Mouse (Mus musculus): ENCODE measurements around the gene 6330409D20Rik. TPM values are rescaled to one million over a fixed set of nuclear protein-coding genes. Genes with fewer than 3 reads are reported as not detected.

Gene 6330409D20Rik
- polyA plus RNA-seq, 1 experiment from 2014 or later = 0.38 TPM

DNA sequence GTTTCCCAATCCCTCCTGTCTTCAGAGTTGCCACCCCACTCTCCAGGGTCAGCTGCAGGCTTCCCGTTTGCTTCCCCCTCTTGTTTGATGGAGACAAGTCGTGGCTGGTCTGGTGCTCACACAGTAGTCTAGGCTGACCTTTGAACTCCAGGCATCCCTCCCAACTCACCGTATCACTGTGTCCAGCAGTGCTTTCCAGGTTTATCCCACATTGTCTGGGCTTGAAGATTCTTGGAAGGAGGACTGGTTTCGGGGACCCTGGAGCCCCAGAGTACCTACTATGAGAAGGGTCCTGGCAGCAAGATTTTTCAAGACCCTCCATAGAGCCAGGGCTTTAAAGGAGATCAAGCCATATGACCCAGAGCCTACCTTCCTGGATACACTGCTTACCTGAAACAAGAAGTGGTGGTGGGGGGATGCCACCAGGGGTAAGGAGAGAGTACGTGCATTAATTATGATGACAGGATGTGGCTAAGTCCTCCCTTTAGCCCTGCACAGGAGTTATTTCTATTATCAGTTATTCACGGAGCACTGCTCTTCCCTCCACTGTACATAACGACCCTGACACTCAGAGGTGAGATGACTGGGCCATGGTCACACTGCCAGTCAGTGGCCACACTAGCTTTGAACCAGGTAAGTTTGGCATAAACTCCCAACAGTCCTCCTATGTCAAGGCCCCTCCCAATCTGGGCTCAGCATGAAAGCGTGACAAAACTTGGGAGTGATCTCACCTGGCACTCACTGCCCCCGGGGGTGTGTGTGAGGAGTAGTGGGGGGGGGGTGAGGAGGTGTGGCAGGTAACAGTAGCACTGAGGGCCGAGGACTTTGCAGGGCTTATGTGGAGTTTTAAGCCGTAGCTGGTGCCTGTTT lies 26.5 kb downstream of the 6330409D20Rik start:
- ATAC-seq (replicated peaks; ENCODE audit: low FRiP score, low TSS enrichment, low read depth) (no peak), DNase-seq (ENCODE audit: low spot score) (no peak)
- 47% methylated on average over 11 of the region's 11 CpGs for WGBS

GRCm38 (mm10) chr2:32712934-32713817 lies 27.6 kb downstream of the 6330409D20Rik start, which contains the start of gene Cdk9:
TSS of gene Cdk9 (minus strand) at chr2:32713076.
- peak; percentile 86 for ATAC-seq (replicated peaks; ENCODE audit: low FRiP score, low TSS enrichment, low read depth)
- H3K9me3 ChIP-seq (ENCODE audit: control insufficient read depth, low read length) = no peaks in the 10 kb centered on the region
- H3K4me1 ChIP-seq (replicated peaks; ENCODE audit: control insufficient read depth, insufficient read depth, low read length) = peaks cover 23% of the 10 kb centered on the region
- peak within 1 kb of the TSS; percentile 54 for H3K4me2 ChIP-seq (ENCODE audit: low read length)
- H3K36me3 ChIP-seq (ENCODE audit: control insufficient read depth, insufficient read depth, low read length) = peaks cover 30% of the 10 kb centered on the region
- H3K9ac ChIP-seq (ENCODE audit: low read length) = peak within 1 kb of the TSS; percentile 68
- H3K27ac ChIP-seq (ENCODE audit: low read depth) = peak within 1 kb of the TSS; percentile 94
- H3K4me3 ChIP-seq (ENCODE audit: low read depth, low read length) = peak within 1 kb of the TSS; percentile 92
- H3K27me3 ChIP-seq (replicated peaks; ENCODE audit: control insufficient read depth, insufficient read depth, low read length) = no peaks in the 10 kb centered on the region
- 0% methylated on average over 56 of the region's 79 CpGs for WGBS
- DNase-seq (ENCODE audit: low spot score) = peak; percentile 99

More for the DNA sequence above, 26.5 kb downstream of the 6330409D20Rik start:
- Histone ChIP-seq H3K27me3 (replicated peaks; ENCODE audit: control insufficient read depth, insufficient read depth, low read length) (no peaks in the 10 kb centered on the region), H3K9ac (ENCODE audit: low read length) (no peak overlapping the region), H3K4me2 (ENCODE audit: low read length) (peak overlapping the region; percentile 53; the same call in 1 of the 2 replicates), H3K4me3 (ENCODE audit: low read depth, low read length) (0 out of 2 replicates have a peak overlapping the region, but pooled peaks have one; percentile 92), H3K9me3 (ENCODE audit: control insufficient read depth, low read length) (no peaks in the 10 kb centered on the region), H3K36me3 (ENCODE audit: control insufficient read depth, insufficient read depth, low read length) (peaks cover 18% of the 10 kb centered on the region), H3K27ac (ENCODE audit: low read depth) (peak overlapping the region; percentile 94; the same call in 1 of the 2 replicates), H3K4me1 (replicated peaks; ENCODE audit: control insufficient read depth, insufficient read depth, low read length) (peaks cover 23% of the 10 kb centered on the region)

DNA sequence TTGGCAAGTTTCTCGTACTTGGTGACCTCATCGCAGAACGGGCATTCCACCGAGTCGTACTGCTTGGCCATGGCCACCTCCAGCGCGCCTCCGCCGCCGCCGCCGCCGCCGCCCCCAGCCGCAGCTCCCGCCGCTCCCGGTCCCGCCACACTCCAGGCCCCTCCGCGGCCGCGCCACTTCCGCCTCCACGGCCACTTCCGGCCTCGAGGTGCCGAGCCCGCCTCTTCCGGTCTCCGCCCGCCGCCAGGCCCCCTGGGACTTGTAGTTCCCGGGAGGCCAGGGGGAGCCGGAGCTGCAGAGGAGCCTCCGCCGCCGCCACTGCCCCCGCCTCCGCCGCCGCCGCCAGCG lies 28.3 kb downstream of the 6330409D20Rik start:
- H3K27me3 ChIP-seq (replicated peaks; ENCODE audit: control insufficient read depth, insufficient read depth, low read length) = no peaks in the 10 kb centered on the region
- under 1% methylated on average over 32 of the region's 44 CpGs for WGBS
- peaks cover 23% of the 10 kb centered on the region for H3K4me1 ChIP-seq (replicated peaks; ENCODE audit: control insufficient read depth, insufficient read depth, low read length)
- H3K4me3 ChIP-seq (ENCODE audit: low read depth, low read length) = peak overlapping the region; percentile 92
- peak overlapping the region; percentile 68 for H3K9ac ChIP-seq (ENCODE audit: low read length)
- no peaks in the 10 kb centered on the region for H3K9me3 ChIP-seq (ENCODE audit: control insufficient read depth, low read length)
- peak overlapping the region; percentile 94 for H3K27ac ChIP-seq (ENCODE audit: low read depth)
- ATAC-seq (replicated peaks; ENCODE audit: low FRiP score, low TSS enrichment, low read depth) = peak; percentile 87
- H3K4me2 ChIP-seq (ENCODE audit: low read length) = peak overlapping the region; percentile 54
- peaks cover 36% of the 10 kb centered on the region for H3K36me3 ChIP-seq (ENCODE audit: control insufficient read depth, insufficient read depth, low read length)
- peak; percentile 97 for DNase-seq (ENCODE audit: low spot score)

- H3K4me2 ChIP-seq (ENCODE audit: low read length) = peak overlapping the region; percentile 54
- H3K9me3 ChIP-seq (ENCODE audit: control insufficient read depth, low read length) = no peaks in the 10 kb centered on the region
- peak overlapping the region; percentile 68 for H3K9ac ChIP-seq (ENCODE audit: low read length)
- no peaks in the 10 kb centered on the region for H3K27me3 ChIP-seq (replicated peaks; ENCODE audit: control insufficient read depth, insufficient read depth, low read length)
- H3K36me3 ChIP-seq (ENCODE audit: control insufficient read depth, insufficient read depth, low read length) = peaks cover 41% of the 10 kb centered on the region
- peaks cover 23% of the 10 kb centered on the region for H3K4me1 ChIP-seq (replicated peaks; ENCODE audit: control insufficient read depth, insufficient read depth, low read length)
- peak overlapping the region; percentile 94 for H3K27ac ChIP-seq (ENCODE audit: low read depth)
- ATAC-seq (replicated peaks; ENCODE audit: low FRiP score, low TSS enrichment, low read depth) = peak; percentile 29
- peak overlapping the region; percentile 92 for H3K4me3 ChIP-seq (ENCODE audit: low read depth, low read length)
- WGBS = under 1% methylated on average over 41 of the region's 41 CpGs
- peak; percentile 79 for DNase-seq (ENCODE audit: low spot score)
Measured at GRCm38 (mm10) chr2:32712108-32712551, 28.7 kb downstream of the 6330409D20Rik start.

DNA sequence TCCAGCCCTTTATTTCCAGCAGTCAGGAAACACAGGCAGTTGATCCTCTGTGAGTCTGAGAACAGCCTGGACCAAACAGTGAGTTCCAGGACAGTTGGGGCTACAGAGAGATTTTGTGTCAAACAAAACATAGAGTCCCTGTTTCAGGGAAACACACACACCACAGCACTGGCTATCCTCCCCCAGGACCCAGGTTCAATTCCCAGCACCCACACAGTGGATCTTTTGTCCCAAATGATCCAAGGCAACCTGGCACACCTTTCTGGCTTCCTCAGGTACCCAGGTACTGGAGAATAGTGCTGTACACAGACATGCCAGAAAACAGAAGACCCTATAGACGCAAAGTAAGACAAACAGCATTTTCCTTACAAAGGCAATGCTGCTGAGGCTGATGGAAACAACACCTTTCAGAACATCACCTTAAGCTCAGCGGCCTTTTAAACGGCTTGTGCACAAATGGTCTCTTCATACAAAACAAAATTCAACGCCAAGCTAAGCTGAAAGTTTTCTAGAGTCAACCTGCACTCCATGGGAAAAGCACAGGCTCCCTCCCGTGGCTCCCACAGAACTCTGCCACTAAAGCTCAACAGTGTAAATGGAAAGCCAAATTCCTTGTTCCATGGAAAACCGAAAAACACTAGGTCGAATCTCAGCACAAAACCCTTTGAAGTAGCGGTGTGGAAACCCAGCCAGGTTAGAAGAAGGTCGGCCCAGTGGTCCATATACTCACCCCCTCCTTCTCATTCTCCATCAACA lies 29.3 kb downstream of the 6330409D20Rik start:
- peak overlapping the region; percentile 68 for H3K9ac ChIP-seq (ENCODE audit: low read length)
- no peak for DNase-seq (ENCODE audit: low spot score)

DNA sequence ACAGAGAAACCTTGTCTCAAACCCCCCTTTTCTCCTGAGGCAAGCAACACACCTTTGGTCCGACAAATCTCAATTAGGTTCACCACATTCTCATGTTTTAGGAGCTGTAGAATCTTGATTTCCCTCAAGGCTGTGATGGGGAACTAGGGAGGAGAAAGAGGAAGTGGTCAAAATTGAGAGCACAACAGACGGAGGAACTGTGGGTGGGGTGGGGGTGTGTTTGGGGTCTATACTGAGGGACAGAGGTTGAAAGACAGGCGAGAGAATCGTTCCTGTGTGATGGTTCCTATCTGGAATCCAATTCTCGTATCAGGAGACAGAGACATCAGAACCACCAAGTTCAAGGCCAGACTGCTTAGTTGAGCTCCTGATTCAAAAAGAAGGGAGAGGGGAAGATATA lies 30.4 kb downstream of the 6330409D20Rik start:
- Histone ChIP-seq H3K9ac (ENCODE audit: low read length) (no peak overlapping the region), H3K36me3 (ENCODE audit: control insufficient read depth, insufficient read depth, low read length) (peaks cover 58% of the 10 kb centered on the region), H3K4me3 (ENCODE audit: low read depth, low read length) (no peak overlapping the region), H3K9me3 (ENCODE audit: control insufficient read depth, low read length) (no peaks in the 10 kb centered on the region), H3K27ac (ENCODE audit: low read depth) (no peak overlapping the region), H3K4me1 (replicated peaks; ENCODE audit: control insufficient read depth, insufficient read depth, low read length) (peaks cover 23% of the 10 kb centered on the region), H3K27me3 (replicated peaks; ENCODE audit: control insufficient read depth, insufficient read depth, low read length) (no peaks in the 10 kb centered on the region), H3K4me2 (ENCODE audit: low read length) (no peak overlapping the region)
- ATAC-seq (replicated peaks; ENCODE audit: low FRiP score, low TSS enrichment, low read depth) = no peak
- 85% methylated on average over 5 of the region's 5 CpGs for WGBS
- no peak for DNase-seq (ENCODE audit: low spot score)

More for the DNA sequence above, 29.3 kb downstream of the 6330409D20Rik start:
- Histone ChIP-seq H3K36me3 (ENCODE audit: control insufficient read depth, insufficient read depth, low read length) (peaks cover 47% of the 10 kb centered on the region), H3K9me3 (ENCODE audit: control insufficient read depth, low read length) (no peaks in the 10 kb centered on the region), H3K4me2 (ENCODE audit: low read length) (peak overlapping the region; percentile 54), H3K4me1 (replicated peaks; ENCODE audit: control insufficient read depth, insufficient read depth, low read length) (peaks cover 23% of the 10 kb centered on the region), H3K4me3 (ENCODE audit: low read depth, low read length) (peak overlapping the region; percentile 92), H3K27me3 (replicated peaks; ENCODE audit: control insufficient read depth, insufficient read depth, low read length) (no peaks in the 10 kb centered on the region), H3K27ac (ENCODE audit: low read depth) (peak overlapping the region; percentile 94; the same call in 1 of the 2 replicates)
- no peak for ATAC-seq (replicated peaks; ENCODE audit: low FRiP score, low TSS enrichment, low read depth)
- WGBS = 24% methylated on average over 9 of the region's 9 CpGs

DNA sequence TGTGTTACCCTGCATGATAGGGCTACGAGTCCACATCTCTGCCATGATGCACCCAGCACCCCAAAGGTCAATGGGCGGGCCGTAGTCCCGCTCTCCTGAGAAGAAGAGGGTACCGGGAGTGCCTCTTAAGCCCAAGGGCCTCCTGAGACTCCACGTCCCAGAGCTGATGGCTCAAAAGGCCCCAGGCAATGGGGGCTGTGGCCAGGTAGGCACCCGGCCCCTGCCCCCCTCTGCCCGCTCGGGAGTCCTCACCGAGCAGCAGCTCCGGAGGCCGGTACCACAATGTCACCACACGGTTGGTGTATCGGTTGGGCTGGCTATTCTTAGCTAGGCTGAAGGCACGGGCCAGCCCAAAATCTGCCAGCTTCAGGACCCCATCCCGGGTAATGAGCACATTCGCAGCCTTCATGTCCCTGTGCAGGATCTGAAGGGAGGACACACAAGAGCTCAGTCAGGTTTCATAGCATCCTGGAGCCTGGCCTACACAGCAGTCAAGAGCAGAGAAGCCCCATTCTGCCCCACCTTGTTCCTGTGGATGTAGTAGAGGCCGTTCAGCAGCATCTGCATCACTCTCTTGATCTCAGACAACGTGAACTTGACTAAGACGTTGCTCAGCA lies 31.2 kb downstream of the 6330409D20Rik start:
- 93% methylated on average over 20 of the region's 20 CpGs for WGBS
- ATAC-seq (replicated peaks; ENCODE audit: low FRiP score, low TSS enrichment, low read depth) (no peak), DNase-seq (ENCODE audit: low spot score) (no peak)
- peaks cover 17% of the 10 kb centered on the region for H3K4me1 ChIP-seq (replicated peaks; ENCODE audit: control insufficient read depth, insufficient read depth, low read length)
- no peak overlapping the region for H3K27ac ChIP-seq (ENCODE audit: low read depth)
- no peaks in the 10 kb centered on the region for H3K9me3 ChIP-seq (ENCODE audit: control insufficient read depth, low read length)
- peaks cover 66% of the 10 kb centered on the region for H3K36me3 ChIP-seq (ENCODE audit: control insufficient read depth, insufficient read depth, low read length)
- no peak overlapping the region for H3K4me2 ChIP-seq (ENCODE audit: low read length)
- no peak overlapping the region for H3K9ac ChIP-seq (ENCODE audit: low read length)
- no peaks in the 10 kb centered on the region for H3K27me3 ChIP-seq (replicated peaks; ENCODE audit: control insufficient read depth, insufficient read depth, low read length)
- no peak overlapping the region for H3K4me3 ChIP-seq (ENCODE audit: low read depth, low read length)
